Mouse (Mus musculus): Measurements from ENCODE around the gene Snupn.
"Not testable (repeated sequence)": the region's sequence is repeated elsewhere in the genome, so short reads cannot be mapped to it uniquely, and the experiment has no call there.

The Snupn gene

GRCm38 (mm10) chr9:56936861-56937222, 13.8 kb upstream of the Snupn start:
- no peak for DNase-seq

GRCm38 (mm10) chr9:56937223-56938160, 13.2 kb upstream of the Snupn start, which contains the start of gene Imp3:
TSS of gene Imp3 (plus strand) at chr9:56937475.
- peak; percentile 97 for DNase-seq

GRCm38 (mm10) chr9:56938374-56938773, 12.3 kb upstream of the Snupn start:
- DNase-seq: no peak

- peak; percentile 59 for DNase-seq
Measured at GRCm38 (mm10) chr9:56947481-56947880, 3.2 kb upstream of the Snupn start.

GRCm38 (mm10) chr9:56948699-56949098, 2.0 kb upstream of the Snupn start:
- DNase-seq: not testable (repeated sequence)

GRCm38 (mm10) chr9:56949767-56950166, 911 bp upstream of the Snupn start:
- DNase-seq: no peak

- DNase-seq: no peak
Measured at GRCm38 (mm10) chr9:56953562-56953961, 2.9 kb downstream of the Snupn start.

GRCm38 (mm10) chr9:56956966-56957675, 6.4 kb downstream of the Snupn start:
- DNase-seq: no peak

GRCm38 (mm10) chr9:56958689-56959088, 8.0 kb downstream of the Snupn start:
- DNase-seq: no peak

GRCm38 (mm10) chr9:56961591-56961990, 10.9 kb downstream of the Snupn start:
- DNase-seq: no peak

- DNase-seq: no peak
Measured at GRCm38 (mm10) chr9:56970158-56970557, 19.5 kb downstream of the Snupn start.

- DNase-seq: no peak
Measured at GRCm38 (mm10) chr9:56973960-56974524, 23.4 kb downstream of the Snupn start.

GRCm38 (mm10) chr9:56975199-56975598, 24.5 kb downstream of the Snupn start:
- DNase-seq: no peak

- DNase-seq: no peak
Measured at GRCm38 (mm10) chr9:56980186-56980585, 29.5 kb downstream of the Snupn start.

- DNase-seq: no peak
Measured at GRCm38 (mm10) chr9:56981502-56981901, 30.8 kb downstream of the Snupn start.

- peak; percentile 86 for DNase-seq
Measured at GRCm38 (mm10) chr9:56994286-56995197, 43.9 kb downstream of the Snupn start, which contains the start of gene Ptpn9. TSS of gene Ptpn9 (plus strand) at chr9:56994923.

GRCm38 (mm10) chr9:56995198-56996027, 44.7 kb downstream of the Snupn start:
- peak; percentile 53 for DNase-seq

- peak; percentile 34 for DNase-seq
Measured at GRCm38 (mm10) chr9:56996028-56996346, 45.3 kb downstream of the Snupn start.

GRCm38 (mm10) chr9:56997206-56997605, 46.5 kb downstream of the Snupn start:
- not testable (repeated sequence) for DNase-seq

GRCm38 (mm10) chr9:57003011-57003410, 52.3 kb downstream of the Snupn start:
- no peak for DNase-seq

- DNase-seq: no peak
Measured at GRCm38 (mm10) chr9:57012393-57012792, 61.7 kb downstream of the Snupn start.

GRCm38 (mm10) chr9:57012895-57013294, 62.2 kb downstream of the Snupn start:
- DNase-seq: no peak

Measured in cerebellum, adult 9-10 months (tissue).